In the genomic region with DNA sequence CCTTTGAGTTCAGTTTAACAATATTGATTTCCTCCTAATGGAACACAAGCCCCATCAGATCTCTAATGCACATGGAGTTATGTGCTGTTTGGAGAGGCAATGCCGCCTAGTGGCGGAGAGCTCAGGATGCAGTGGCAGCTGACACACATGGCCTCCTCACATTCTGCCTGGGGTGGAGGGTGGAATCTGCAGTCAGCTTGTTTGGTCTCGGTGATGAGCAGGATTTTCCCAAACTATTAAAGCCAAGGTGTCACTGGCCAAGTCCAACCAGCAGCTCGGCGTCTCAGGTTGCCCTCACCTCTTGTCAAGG, we compare ENCODE assay signal across 9 mouse cellular contexts.
DNase-seq lines count a peak whose midpoint lies in the region; ATAC-seq and TF ChIP-seq lines count a peak whose summit lies in the region.
"Had no signal": no experiment of that assay in that cellular context is flagged by ENCODE, and none has a peak within 500 bp of the region (broad histone marks: within the 10 kb centered on the region; RNA-seq: fewer than 3 reads in every experiment).

No protein-coding gene starts in this region.

- H3K4me3 ChIP-seq in testis, adult 2 months (ENCODE audit: control insufficient read depth, low read depth, low read length) = no peak overlapping the region
- no peak overlapping the region for H3K4me3 ChIP-seq in gastrocnemius, adult 2 months
- no peak overlapping the region for H3K4me3 ChIP-seq in hindbrain, embryonic 16.5 days (ENCODE audit: low read length)
- no peak overlapping the region for H3K4me3 ChIP-seq in limb, embryonic 10.5 days
- no peak overlapping the region for H3K4me3 ChIP-seq in midbrain, postnatal 0 days (ENCODE audit: low read depth, low read length)
- H3K4me3 ChIP-seq: limb, embryonic 15.5 days had no signal

- no peaks in the 10 kb centered on the region for H3K9me3 ChIP-seq in hindbrain, embryonic 16.5 days (ENCODE audit: control insufficient read depth, low read length)
- H3K9me3 ChIP-seq in limb, embryonic 10.5 days (replicated peaks) = no peaks in the 10 kb centered on the region
- no peaks in the 10 kb centered on the region for H3K9me3 ChIP-seq in midbrain, postnatal 0 days (ENCODE audit: low read length)
- H3K9me3 ChIP-seq: limb, embryonic 15.5 days had no signal

- H3K36me3 ChIP-seq in testis, adult 2 months (ENCODE audit: control insufficient read depth, insufficient read depth, low read length) = no peaks in the 10 kb centered on the region
- H3K36me3 ChIP-seq in hindbrain, embryonic 16.5 days (ENCODE audit: control insufficient read depth, insufficient read depth, low read length) = no peaks in the 10 kb centered on the region
- H3K36me3 ChIP-seq in limb, embryonic 10.5 days = no peaks in the 10 kb centered on the region
- no peaks in the 10 kb centered on the region for H3K36me3 ChIP-seq in midbrain, postnatal 0 days (ENCODE audit: insufficient read depth, low read length)
- H3K36me3 ChIP-seq: limb, embryonic 15.5 days had no signal

- peak; percentile 67; the same call in 1 of the 2 replicates for ATAC-seq in hindbrain, embryonic 16.5 days
- peak; percentile 73 for ATAC-seq in midbrain, postnatal 0 days (ENCODE audit: low FRiP score)

- H3K27ac ChIP-seq in testis, adult 2 months (ENCODE audit: control insufficient read depth, insufficient read depth, low read depth, low read length) = no peak overlapping the region
- H3K27ac ChIP-seq in gastrocnemius, adult 2 months = 0 out of 2 replicates have a peak overlapping the region, but pooled peaks have one; percentile 12
- H3K27ac ChIP-seq in hindbrain, embryonic 16.5 days (ENCODE audit: low read depth, low read length) = no peak overlapping the region
- H3K27ac ChIP-seq in limb, embryonic 10.5 days = no peak overlapping the region
- no peak overlapping the region for H3K27ac ChIP-seq in midbrain, postnatal 0 days (ENCODE audit: low read depth, low read length)
- H3K27ac ChIP-seq: limb, embryonic 15.5 days had no signal

- TF ChIP-seq POLR2A in testis, adult 2 months (IDR thresholded peaks at IDR 0.05; ENCODE audit: control insufficient read depth, low read depth, low read length) = no peak

- DNase-seq in testis, postnatal 14 days (ENCODE audit: low spot score) = no peak
- peak; percentile 46 for DNase-seq in cerebellum, adult 8-10 months
- DNase-seq in gastrocnemius, adult 2 months = peak; percentile 75
- DNase-seq in limb, embryonic 10.5 days (ENCODE audit: low spot score) = peak; percentile 71
- peak; percentile 79 for DNase-seq in midbrain, postnatal 0 days (ENCODE audit: low spot score)
- DNase-seq in thymus, postnatal 4 days = peak; percentile 76

- WGBS in hindbrain, embryonic 16.5 days = 32% methylated on average over 5 of the region's 5 CpGs
- 48% methylated on average over 5 of the region's 5 CpGs for WGBS in limb, embryonic 10.5 days
- WGBS in midbrain, postnatal 0 days = 55% methylated on average over 5 of the region's 5 CpGs

- TF ChIP-seq CTCF in testis, adult 2 months (IDR thresholded peaks at IDR 0.05; ENCODE audit: control insufficient read depth, insufficient read depth, insufficient replicate concordance, low read depth, low read length) = peak; percentile 69; the same call in 1 of the 2 replicates
- TF ChIP-seq CTCF in gastrocnemius, adult 2 months (IDR thresholded peaks at IDR 0.05) = peak; percentile 82
- peak; percentile 94 for TF ChIP-seq CTCF in midbrain, postnatal 0 days (IDR thresholded peaks at IDR 0.05)

- H3K9ac ChIP-seq in hindbrain, embryonic 16.5 days (ENCODE audit: low read depth, low read length) = no peak overlapping the region
- H3K9ac ChIP-seq in midbrain, postnatal 0 days (replicated peaks; ENCODE audit: low read length, poor library complexity, severe bottlenecking) = no peak overlapping the region
- H3K9ac ChIP-seq: limb, embryonic 15.5 days had no signal

- no peaks in the 10 kb centered on the region for H3K4me1 ChIP-seq in testis, adult 2 months (ENCODE audit: control insufficient read depth, insufficient read depth, low read length)
- peaks cover 33% of the 10 kb centered on the region for H3K4me1 ChIP-seq in hindbrain, embryonic 16.5 days (ENCODE audit: control insufficient read depth, insufficient read depth, low read depth, low read length)
- H3K4me1 ChIP-seq in limb, embryonic 10.5 days = peaks cover 39% of the 10 kb centered on the region
- H3K4me1 ChIP-seq in midbrain, postnatal 0 days (ENCODE audit: insufficient read depth, low read length) = peaks cover 14% of the 10 kb centered on the region

- no peaks in the 10 kb centered on the region for H3K27me3 ChIP-seq in testis, adult 2 months (ENCODE audit: control insufficient read depth, insufficient read depth, low read length)
- H3K27me3 ChIP-seq in hindbrain, embryonic 16.5 days (replicated peaks; ENCODE audit: control insufficient read depth, insufficient read depth, low read length) = no peaks in the 10 kb centered on the region
- no peaks in the 10 kb centered on the region for H3K27me3 ChIP-seq in limb, embryonic 10.5 days (ENCODE audit: low read depth, poor library complexity, severe bottlenecking)
- no peaks in the 10 kb centered on the region for H3K27me3 ChIP-seq in midbrain, postnatal 0 days (ENCODE audit: insufficient read depth, low read length)
- H3K27me3 ChIP-seq: limb, embryonic 15.5 days had no signal

- intact Hi-C loops in gastrocnemius, adult 2 months (cut with DNase I) = loop anchor here (1.0 to 5.0 kb wide), 2 partner anchors 61 to 226 kb away; no protein-coding TSS in a partner anchor

- no peak overlapping the region for H3K4me2 ChIP-seq in hindbrain, embryonic 16.5 days (ENCODE audit: low read length)
- H3K4me2 ChIP-seq in midbrain, postnatal 0 days (ENCODE audit: low read depth, low read length, poor library complexity, severe bottlenecking) = no peak overlapping the region
- H3K4me2 ChIP-seq: limb, embryonic 15.5 days had no signal
